Comparison of ENCODE assay signal across 8 mouse cellular contexts in genomic region chr3:89228836-89229235, GRCm38 (mm10). TPM values are rescaled to one million over a fixed set of nuclear protein-coding genes. Genes with fewer than 3 reads are reported as not detected.
DNase-seq lines count a peak whose midpoint lies in the region; ATAC-seq and TF ChIP-seq lines count a peak whose summit lies in the region.

Gene Muc1, plus strand, starts transcription at chr3:89229057.

- H3K9me3 ChIP-seq in ES-Bruce4 (replicated peaks; ENCODE audit: control insufficient read depth, insufficient read depth, low read length, poor library complexity, severe bottlenecking): no peaks in the 10 kb centered on the region
- H3K9me3 ChIP-seq in intestine, embryonic 15.5 days: no peaks in the 10 kb centered on the region
- no peaks in the 10 kb centered on the region for H3K9me3 ChIP-seq in lung, embryonic 16.5 days (ENCODE audit: control insufficient read depth, low read length)

- DNase-seq in embryo, embryonic 11 days: no peak
- DNase-seq in gastrocnemius, postnatal 25 days: no peak
- DNase-seq in gastrocnemius, postnatal 14 days: no peak
- no peak for DNase-seq in cerebellum, postnatal 14 days

- peak within 1 kb of the TSS; percentile 66 for H3K27ac ChIP-seq in ES-Bruce4 (ENCODE audit: insufficient read depth, low read length)
- no peak within 1 kb of the TSS for H3K27ac ChIP-seq in bone marrow macrophage, adult 2 months (ENCODE audit: insufficient read depth, low read depth, low read length)
- no peak within 1 kb of the TSS for H3K27ac ChIP-seq in intestine, embryonic 15.5 days
- H3K27ac ChIP-seq in lung, embryonic 16.5 days (ENCODE audit: low read length): peak within 1 kb of the TSS; percentile 91

- H3K27me3 ChIP-seq in ES-Bruce4 (ENCODE audit: control insufficient read depth, insufficient read depth, low read length, poor library complexity, severe bottlenecking): no peaks in the 10 kb centered on the region
- H3K27me3 ChIP-seq in intestine, embryonic 15.5 days (replicated peaks): 0 out of 2 replicates have a peak, but pooled peaks cover 4% of the 10 kb centered on the region
- H3K27me3 ChIP-seq in lung, embryonic 16.5 days (ENCODE audit: control insufficient read depth, insufficient read depth, low read depth, low read length): no peaks in the 10 kb centered on the region

- intact Hi-C loops in gastrocnemius, postnatal 14 days (cut with DNase I; ENCODE audit: low total_unique reads): no loop called here

- peak within 1 kb of the TSS; percentile 19; the same call in 1 of the 2 replicates for H3K9ac ChIP-seq in ES-Bruce4 (ENCODE audit: low read depth, poor library complexity, severe bottlenecking)
- no peak within 1 kb of the TSS for H3K9ac ChIP-seq in intestine, embryonic 15.5 days
- H3K9ac ChIP-seq in lung, embryonic 16.5 days (ENCODE audit: low read length): peak within 1 kb of the TSS; percentile 68

- peaks cover 10% of the 10 kb centered on the region for H3K4me1 ChIP-seq in ES-Bruce4 (ENCODE audit: control insufficient read depth, insufficient read depth, low read length)
- H3K4me1 ChIP-seq in bone marrow macrophage, adult 2 months (ENCODE audit: control insufficient read depth, insufficient read depth, low read length): peaks cover 17% of the 10 kb centered on the region
- peaks cover 39% of the 10 kb centered on the region for H3K4me1 ChIP-seq in intestine, embryonic 15.5 days (replicated peaks)
- peaks cover 28% of the 10 kb centered on the region for H3K4me1 ChIP-seq in lung, embryonic 16.5 days (replicated peaks; ENCODE audit: control insufficient read depth, insufficient read depth, low read length)

- peak within 1 kb of the TSS; percentile 56 for H3K4me3 ChIP-seq in ES-Bruce4 (ENCODE audit: low read depth, low read length)
- H3K4me3 ChIP-seq in bone marrow macrophage, adult 2 months (ENCODE audit: insufficient read depth, low read length): peak within 1 kb of the TSS; percentile 64
- peak within 1 kb of the TSS; percentile 44 for H3K4me3 ChIP-seq in intestine, embryonic 15.5 days (replicated peaks)
- peak within 1 kb of the TSS; percentile 53 for H3K4me3 ChIP-seq in lung, embryonic 16.5 days (ENCODE audit: low read length)

- 0 out of 2 replicates have a peak, but pooled peaks have one; percentile 28 for TF ChIP-seq EP300 in ES-Bruce4 (IDR thresholded peaks at IDR 0.05; ENCODE audit: insufficient read depth, low read depth, low read length)

- ATAC-seq in intestine, embryonic 15.5 days: peak; percentile 22; the same call in 1 of the 2 replicates
- peak; percentile 23 for ATAC-seq in lung, embryonic 16.5 days (ENCODE audit: low read depth)

- 30% methylated on average over 10 of the region's 10 CpGs for WGBS in intestine, embryonic 15.5 days
- WGBS in lung, embryonic 16.5 days: 16% methylated on average over 10 of the region's 10 CpGs

- H3K4me2 ChIP-seq in intestine, embryonic 15.5 days (replicated peaks): peak within 1 kb of the TSS; percentile 84
- peak within 1 kb of the TSS; percentile 83 for H3K4me2 ChIP-seq in lung, embryonic 16.5 days (ENCODE audit: low read depth, low read length)

- TF ChIP-seq CTCF in ES-Bruce4 (IDR thresholded peaks at IDR 0.05; ENCODE audit: low read depth, low read length): no peak
- no peak for TF ChIP-seq CTCF in bone marrow macrophage, adult 2 months (IDR thresholded peaks at IDR 0.05; ENCODE audit: low read depth, low read length)

- no peaks in the 10 kb centered on the region for H3K36me3 ChIP-seq in ES-Bruce4 (ENCODE audit: control insufficient read depth, insufficient read depth, low read length, poor library complexity, severe bottlenecking)
- H3K36me3 ChIP-seq in intestine, embryonic 15.5 days: no peaks in the 10 kb centered on the region
- H3K36me3 ChIP-seq in lung, embryonic 16.5 days (ENCODE audit: control insufficient read depth, insufficient read depth, low read length): peaks cover under 1% of the 10 kb centered on the region; the same call in 1 of the 2 replicates

- no peak for TF ChIP-seq POLR2A in ES-Bruce4 (IDR thresholded peaks at IDR 0.05; ENCODE audit: insufficient read depth, low read length)
- no peak for TF ChIP-seq POLR2A in bone marrow macrophage, adult 2 months (IDR thresholded peaks at IDR 0.05; ENCODE audit: borderline replicate concordance, low read depth, low read length)

RNA-seq across cellular contexts. Expression of gene Muc1, which starts in this region (rescaled TPM):
- polyA plus RNA-seq in ES-Bruce4 (2011; ENCODE audit: insufficient read depth, insufficient read length, low read depth, missing spikeins): 1.5 and 1.6 TPM in 2 replicates
- polyA plus RNA-seq in bone marrow macrophage, adult 2 months (2012; ENCODE audit: insufficient read depth, insufficient read length, missing spikeins): 0.47 TPM in 1 of 2 replicates, not detected in the other
- 10.1 and 19.7 TPM in 2 replicates for polyA plus RNA-seq in intestine, embryonic 15.5 days (2015; fragmentation: Nextera tagmentation; extraction: Ambion mirVana)
- 151 and 162 TPM in 2 replicates for polyA plus RNA-seq in lung, embryonic 16.5 days (2015; fragmentation: Nextera tagmentation; extraction: Ambion mirVana)
- under 1 TPM; 0.38 to 0.51 TPM for total RNA-seq in gastrocnemius, postnatal 25 days (2021)
- under 1 TPM; 0.21 to 0.22 TPM for total RNA-seq in gastrocnemius, postnatal 14 days (2021)

Comparison
In these comparisons a context has a peak if more than half of its experiments do, and no peak if none do; other contexts are left out.
1. H3K27ac ChIP-seq: peak in ES-Bruce4 (single experiment) and lung, embryonic 16.5 days (single experiment); none in bone marrow macrophage, adult 2 months (single experiment) and intestine, embryonic 15.5 days (single experiment).
2. Peak in every context shown above with its lines, with median percentiles within 50 percentile points of each other: H3K4me3 ChIP-seq.